16 mouse cellular contexts compared by ENCODE assay signal in genomic region chr9:57697380-57697779, GRCm38 (mm10). TPM values are rescaled to one million over a fixed set of nuclear protein-coding genes. Genes with fewer than 3 reads are reported as not detected.
DNase-seq lines count a peak whose midpoint lies in the region; ATAC-seq lines count a peak whose summit lies in the region.
"Had no signal": no experiment of that assay in that cellular context is flagged by ENCODE, and none has a peak within 500 bp of the region (broad histone marks: within the 10 kb centered on the region; RNA-seq: fewer than 3 reads in every experiment).

No protein-coding gene starts in this region.

- intact Hi-C loops in heart, postnatal 36 days (cut with DNase I) = no loop called here

- peaks cover 8% of the 10 kb centered on the region; the same call in 1 of the 2 replicates for H3K4me1 ChIP-seq in heart, embryonic 11.5 days (ENCODE audit: control insufficient read depth, insufficient read depth, low read length)
- H3K4me1 ChIP-seq in lung, embryonic 15.5 days = peaks cover 15% of the 10 kb centered on the region

- no peak overlapping the region for H3K4me3 ChIP-seq in heart, embryonic 11.5 days (ENCODE audit: low read depth, low read length)
- no peak overlapping the region for H3K4me3 ChIP-seq in lung, embryonic 15.5 days

- no peaks in the 10 kb centered on the region for H3K36me3 ChIP-seq in heart, embryonic 11.5 days (ENCODE audit: control insufficient read depth, insufficient read depth, low read length)
- no peaks in the 10 kb centered on the region for H3K36me3 ChIP-seq in lung, embryonic 15.5 days
- H3K36me3 ChIP-seq: forebrain, embryonic 12.5 days had no signal

- 0 out of 2 replicates have a peak, but pooled peaks have one; percentile 14 for ATAC-seq in heart, embryonic 11.5 days (replicated peaks; ENCODE audit: insufficient number of reproducible peaks, low FRiP score, low TSS enrichment)
- ATAC-seq in lung, embryonic 15.5 days (ENCODE audit: borderline replicate concordance, extremely low read depth, low FRiP score, low TSS enrichment) = peak; percentile 16; the same call in 1 of the 2 replicates
- peak; percentile 73 for ATAC-seq in megakaryocyte-erythroid progenitor cell, adult 5-6 weeks (replicated peaks; ENCODE audit: low FRiP score, low TSS enrichment, poor library complexity, severe bottlenecking)
- ATAC-seq: inflammation-experienced regulatory T-cells, adult 6 months had no signal

- H3K9ac ChIP-seq in heart, embryonic 11.5 days (ENCODE audit: low read depth, low read length) = no peak overlapping the region
- no peak overlapping the region for H3K9ac ChIP-seq in lung, embryonic 15.5 days

- peaks cover 26% of the 10 kb centered on the region for H3K27me3 ChIP-seq in heart, embryonic 11.5 days (ENCODE audit: control insufficient read depth, insufficient read depth, low read length)
- peaks cover 39% of the 10 kb centered on the region for H3K27me3 ChIP-seq in lung, embryonic 15.5 days

- no peaks in the 10 kb centered on the region for H3K9me3 ChIP-seq in heart, embryonic 11.5 days (replicated peaks; ENCODE audit: control insufficient read depth, low read length)
- H3K9me3 ChIP-seq in lung, embryonic 15.5 days = no peaks in the 10 kb centered on the region
- H3K9me3 ChIP-seq: forebrain, embryonic 12.5 days; megakaryocyte, embryonic 14.5 days had no signal

- H3K4me2 ChIP-seq in heart, embryonic 11.5 days = peak overlapping the region; percentile 83
- H3K4me2 ChIP-seq in lung, embryonic 15.5 days = no peak overlapping the region

- no peak for DNase-seq in heart, postnatal 36 days
- no peak for DNase-seq in lung, postnatal 10 days
- peak; percentile 46 for DNase-seq in c-Kit-positive CD71-positive TER-119-negative erythroid progenitor cells, embryonic 14.5 days (ENCODE audit: low read depth)
- no peak for DNase-seq in retina, embryonic 14.5 days (ENCODE audit: low spot score)
- no peak for DNase-seq in urinary bladder, postnatal 10 days (ENCODE audit: low spot score)
- DNase-seq: gastrocnemius, postnatal 25 days; spleen, adult 18-20 months; thymus, postnatal 36 days had no signal

- H3K27ac ChIP-seq in heart, embryonic 11.5 days (ENCODE audit: low read depth, low read length) = no peak overlapping the region
- no peak overlapping the region for H3K27ac ChIP-seq in lung, embryonic 15.5 days
- H3K27ac ChIP-seq: forebrain, embryonic 12.5 days had no signal

- 8% methylated on average over 4 of the region's 4 CpGs for WGBS in heart, embryonic 11.5 days (ENCODE audit: insufficient replicate concordance)
- WGBS in lung, embryonic 15.5 days = 10% methylated on average over 4 of the region's 4 CpGs

RNA-seq across cellular contexts. Expression of gene Cyp1a1, which starts 9.7 kb away (rescaled TPM):
- polyA plus RNA-seq in heart, embryonic 11.5 days (2014; fragmentation: Nextera tagmentation; extraction: Ambion mirVana) = not detected in 2 replicates
- not detected for total RNA-seq in heart, postnatal 36 days (2021)
- polyA plus RNA-seq in lung, embryonic 15.5 days (2015; fragmentation: Nextera tagmentation; extraction: Ambion mirVana) = 0.11 and 0.14 TPM in 2 replicates
- 0.52 and 1.7 TPM in 2 replicates for total RNA-seq in megakaryocyte-erythroid progenitor cell, adult 5-6 weeks (2014; fragmentation: Nextera tagmentation)
- 1.3 TPM in 1 of 2 replicates, not detected in the other for total RNA-seq in megakaryocyte-erythroid progenitor cell, adult 5-6 weeks (2017)
- polyA plus RNA-seq: forebrain, embryonic 12.5 days; limb, embryonic 11.5 days had no signal

RNA-seq across cellular contexts. Expression of gene Edc3, which starts 11.0 kb away (rescaled TPM):
- polyA plus RNA-seq in heart, embryonic 11.5 days (2014; fragmentation: Nextera tagmentation; extraction: Ambion mirVana) = 14.3 and 15.5 TPM in 2 replicates
- total RNA-seq in heart, postnatal 36 days (2021) = 1 to 10 TPM; 5.0 to 5.2 TPM
- 34.0 and 35.8 TPM in 2 replicates for polyA plus RNA-seq in lung, embryonic 15.5 days (2015; fragmentation: Nextera tagmentation; extraction: Ambion mirVana)
- total RNA-seq in megakaryocyte-erythroid progenitor cell, adult 5-6 weeks (2014; fragmentation: Nextera tagmentation) = 14.2 and 25.0 TPM in 2 replicates
- 4.8 and 6.0 TPM in 2 replicates for total RNA-seq in megakaryocyte-erythroid progenitor cell, adult 5-6 weeks (2017)

RNA-seq across cellular contexts. Expression of gene Cyp1a2, which starts 13.9 kb away (rescaled TPM):
- not detected in 2 replicates for polyA plus RNA-seq in heart, embryonic 11.5 days (2014; fragmentation: Nextera tagmentation; extraction: Ambion mirVana)
- total RNA-seq in heart, postnatal 36 days (2021) = not detected
- not detected in 2 replicates for polyA plus RNA-seq in lung, embryonic 15.5 days (2015; fragmentation: Nextera tagmentation; extraction: Ambion mirVana)
- not detected in 2 replicates for total RNA-seq in megakaryocyte-erythroid progenitor cell, adult 5-6 weeks (2014; fragmentation: Nextera tagmentation)
- not detected in 2 replicates for total RNA-seq in megakaryocyte-erythroid progenitor cell, adult 5-6 weeks (2017)
- total RNA-seq: gastrocnemius, postnatal 25 days had no signal
- polyA plus RNA-seq: brain, embryonic 14.5 days; forebrain, embryonic 12.5 days; inflammation-experienced regulatory T-cells, adult 6 months; limb, embryonic 11.5 days had no signal

RNA-seq across cellular contexts. Expression of gene Csk, which starts 43.9 kb away (rescaled TPM):
- polyA plus RNA-seq in heart, embryonic 11.5 days (2014; fragmentation: Nextera tagmentation; extraction: Ambion mirVana) = 15.9 and 18.6 TPM in 2 replicates
- total RNA-seq in heart, postnatal 36 days (2021) = 10 to 100 TPM; 26.2 to 28.5 TPM
- 22.7 and 25.9 TPM in 2 replicates for polyA plus RNA-seq in lung, embryonic 15.5 days (2015; fragmentation: Nextera tagmentation; extraction: Ambion mirVana)
- 151 and 213 TPM in 2 replicates for total RNA-seq in megakaryocyte-erythroid progenitor cell, adult 5-6 weeks (2014; fragmentation: Nextera tagmentation)
- 158 and 213 TPM in 2 replicates for total RNA-seq in megakaryocyte-erythroid progenitor cell, adult 5-6 weeks (2017)

Comparison
In these comparisons a context has a peak if more than half of its experiments do, and no peak if none do; other contexts are left out.
1. ATAC-seq: peak in every context shown above with its lines; median percentile 73 in megakaryocyte-erythroid progenitor cell, adult 5-6 weeks; 16 in lung, embryonic 15.5 days; 14 in heart, embryonic 11.5 days.